Mouse (Mus musculus) heart, adult 2 months (tissue): Measurements from ENCODE around the gene Rasgrp2. TPM values are rescaled to one million over a fixed set of nuclear protein-coding genes. Genes with fewer than 3 reads are reported as not detected.

Source experiments
- DNase-seq, 2 experiments: peaks; one replicate each; pipeline ENCODE4 v3.0.0; 2021
- H3K27ac ChIP-seq: fragments of 200-600 bp; 2 replicates; pipeline ENCODE4 v1.8.1; 2022
- H3K27me3 ChIP-seq: fragments of 200-500 bp; 2 replicates; pipeline ENCODE4 v1.6.1; 2012; ENCODE audit warnings: mild to moderate bottlenecking, low read length, inconsistent platforms, mixed read lengths; ENCODE audit not compliant: control insufficient read depth, insufficient read depth
- H3K36me3 ChIP-seq: fragments of 200-500 bp; 2 replicates; pipeline ENCODE4 v1.6.1; 2012; ENCODE audit warnings: low read length, inconsistent platforms; ENCODE audit not compliant: control insufficient read depth, insufficient read depth
- H3K4me1 ChIP-seq: fragments of 200-500 bp; 2 replicates; pipeline ENCODE4 v1.6.1; 2011; ENCODE audit warnings: low read length; ENCODE audit not compliant: control insufficient read depth, insufficient read depth
- H3K4me3 ChIP-seq: fragments of 200-600 bp; 2 replicates; pipeline ENCODE4 v1.8.1; 2022
- H3K79me2 ChIP-seq: fragments of 200-500 bp; replicated peaks from 2 replicates; pipeline ENCODE4 v1.6.1; 2012; ENCODE audit warnings: mild to moderate bottlenecking, inconsistent platforms, low read length, moderate library complexity, mixed read lengths; ENCODE audit not compliant: control insufficient read depth, insufficient read depth
- H3K9ac ChIP-seq: fragments of 200-500 bp; 2 replicates; pipeline ENCODE4 v1.6.1; 2012; ENCODE audit warnings: low read depth, mild to moderate bottlenecking, control low read depth, inconsistent platforms, low read length, mixed read lengths
- CTCF ChIP-seq: fragments of 200-600 bp; IDR thresholded peaks from 2 replicates; pipeline ENCODE4 v1.8.1; 2022; ENCODE audit warnings: antibody characterized with exemption, mild to moderate bottlenecking, moderate library complexity
- EP300 ChIP-seq: fragments of 200-500 bp; IDR thresholded peaks from 2 replicates; pipeline ENCODE4 v1.6.1; 2011; ENCODE audit warnings: low read depth, low read length, control low read depth; ENCODE audit not compliant: insufficient read depth
- POLR2A ChIP-seq: fragments of 200-500 bp; IDR thresholded peaks from 2 replicates; pipeline ENCODE4 v1.6.1; 2011; ENCODE audit warnings: mild to moderate bottlenecking, low read depth, low read length, control low read depth; ENCODE audit not compliant: insufficient read depth
- WGBS: fragments of 180-500 bp; shearing (Covaris S2); methylation state at CpG from one replicate; pipeline ENCODE4 v1.1.7; 2018; 5-methylcytosine and 5-hydroxymethylcytosine counted together
- intact Hi-C: fragments of 180-260 bp; cut with DNase I; formaldehyde crosslinking; loops from one replicate; pipeline ENCODE4 v1.15.1; 2025
- polyA plus RNA-seq: library from polyadenylated mRNA; depleted of rRNA; stranded (reverse); fragments of >200 nt; gene quantifications from 2 replicates; pipeline ENCODE4 v1.2.3, GENCODE M21; 2012
- total RNA-seq, 2 experiments: library from RNA; stranded (reverse); gene quantifications; 2 replicates each; pipeline ENCODE4 v1.2.3; 2021

Gene Rasgrp2
- total and polyA plus RNA-seq, 3 experiments: 43.3 to 97.2 (median 48.0) TPM

- WGBS: 40% methylated on average over 12 of the region's 12 CpGs
- no peak overlapping the region for H3K9ac ChIP-seq
- peaks cover 36% of the 10 kb centered on the region for H3K36me3 ChIP-seq
- peak; percentile 80 to 88 for DNase-seq
- H3K27me3 ChIP-seq: no peaks in the 10 kb centered on the region
- no peak for TF ChIP-seq POLR2A
- TF ChIP-seq CTCF: peak; percentile 95
- TF ChIP-seq EP300: peak; percentile 72
- H3K27ac ChIP-seq: no peak overlapping the region; the same call in 1 of the 2 replicates
- intact Hi-C loops: loop anchor here (2.0 kb wide), 3 partner anchors 15 to 77 kb away; partner anchors contain the start of gene Rasgrp2
- peaks cover 4% of the 10 kb centered on the region; the same call in 1 of the 2 replicates for H3K79me2 ChIP-seq
- H3K4me1 ChIP-seq: peaks cover 5% of the 10 kb centered on the region; the same call in 1 of the 2 replicates
- no peak overlapping the region for H3K4me3 ChIP-seq
Observed at GRCm38 (mm10) chr19:6373539-6374400, 25.4 kb upstream of the Rasgrp2 start.

DNA sequence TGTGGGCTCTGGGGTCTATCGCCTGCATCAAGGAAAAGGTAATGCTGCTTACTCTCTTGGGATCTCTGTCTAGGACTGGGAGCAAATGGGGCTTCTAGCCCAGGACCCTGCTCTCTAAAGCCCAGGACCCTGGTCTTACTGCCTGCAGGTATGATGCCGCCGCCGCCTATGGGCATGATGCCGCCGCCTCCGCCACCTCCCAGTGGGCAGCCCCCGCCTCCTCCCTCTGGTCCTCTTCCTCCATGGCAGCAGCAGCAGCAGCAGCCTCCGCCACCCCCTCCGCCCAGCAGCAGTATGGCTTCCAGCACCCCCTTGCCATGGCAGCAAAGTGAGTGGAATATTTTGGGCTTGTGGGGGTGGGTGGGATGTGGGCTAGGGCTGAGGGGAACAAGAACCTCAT is 24.6 kb upstream of the Rasgrp2 start:
- Histone ChIP-seq H3K27ac (no peak overlapping the region), H3K36me3 (peaks cover 29% of the 10 kb centered on the region)
- DNase-seq: no peak

DNA sequence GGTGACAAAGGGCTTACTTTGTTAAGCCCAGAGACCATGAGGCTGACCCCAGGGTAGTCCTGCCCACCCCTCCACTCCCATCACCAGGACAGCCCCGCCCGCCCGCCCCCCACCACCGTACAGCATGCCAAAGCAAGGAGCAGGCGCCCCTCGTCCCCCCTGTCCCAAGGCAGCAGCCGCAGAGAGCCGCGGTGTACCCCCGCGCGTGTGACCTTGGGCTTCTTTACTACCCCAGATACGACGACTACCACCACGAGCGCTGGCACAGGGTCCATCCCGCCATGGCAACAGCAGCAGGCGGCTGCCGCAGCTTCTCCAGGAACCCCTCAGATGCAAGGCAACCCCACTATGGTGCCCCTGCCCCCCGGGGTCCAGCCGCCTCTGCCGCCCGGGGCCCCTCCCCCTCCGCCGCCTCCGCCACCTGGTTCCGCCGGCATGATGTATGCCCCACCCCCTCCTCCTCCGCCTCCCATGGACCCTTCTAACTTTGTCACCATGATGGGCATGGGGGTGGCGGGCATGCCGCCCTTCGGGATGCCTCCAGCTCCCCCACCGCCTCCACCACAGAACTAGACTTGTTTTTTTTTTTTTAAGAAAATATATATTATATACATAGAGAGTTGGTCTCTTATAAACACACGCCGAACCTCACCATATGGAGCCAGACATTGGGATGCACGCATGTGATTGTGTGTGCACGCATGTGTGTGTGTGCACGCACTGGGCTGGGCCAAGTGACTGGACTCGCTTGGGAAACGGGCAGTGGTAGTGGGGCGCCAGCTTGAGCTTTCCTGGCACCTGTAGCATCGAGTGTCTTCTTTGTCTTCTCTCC is 23.5 kb upstream of the Rasgrp2 start:
- H3K4me3 ChIP-seq: no peak overlapping the region
- no peaks in the 10 kb centered on the region for H3K27me3 ChIP-seq
- intact Hi-C loops: no loop called here
- H3K9ac ChIP-seq: no peak overlapping the region
- H3K36me3 ChIP-seq: peaks cover 25% of the 10 kb centered on the region
- no peak overlapping the region for H3K27ac ChIP-seq
- DNase-seq: no peak
- peaks cover 5% of the 10 kb centered on the region; the same call in 1 of the 2 replicates for H3K4me1 ChIP-seq
- peaks cover 3% of the 10 kb centered on the region; the same call in 1 of the 2 replicates for H3K79me2 ChIP-seq
- TF ChIP-seq POLR2A (no peak), EP300 (no peak), CTCF (no peak)
- WGBS: 94% methylated on average over 41 of the region's 42 CpGs

More for the DNA sequence above, 24.6 kb upstream of the Rasgrp2 start:
- Histone ChIP-seq H3K79me2 (peaks cover 4% of the 10 kb centered on the region; the same call in 1 of the 2 replicates), H3K4me3 (no peak overlapping the region), H3K4me1 (peaks cover 5% of the 10 kb centered on the region; the same call in 1 of the 2 replicates), H3K27me3 (no peaks in the 10 kb centered on the region), H3K9ac (no peak overlapping the region)
- intact Hi-C loops: no loop called here
- 99% methylated on average over 10 of the region's 10 CpGs for WGBS
- no peak for TF ChIP-seq EP300
- no peak for TF ChIP-seq CTCF
- no peak for TF ChIP-seq POLR2A

- Histone ChIP-seq H3K36me3 (peaks cover 22% of the 10 kb centered on the region), H3K79me2 (peaks cover 3% of the 10 kb centered on the region; the same call in 1 of the 2 replicates), H3K9ac (no peak overlapping the region), H3K4me3 (no peak overlapping the region), H3K27ac (no peak overlapping the region; the same call in 1 of the 2 replicates), H3K4me1 (peaks cover 5% of the 10 kb centered on the region; the same call in 1 of the 2 replicates), H3K27me3 (no peaks in the 10 kb centered on the region)
- peak in 1 of 2 experiments; percentile 70 for DNase-seq
- no peak for TF ChIP-seq POLR2A
- no peak for TF ChIP-seq EP300
- TF ChIP-seq CTCF: peak; percentile 79
- intact Hi-C loops: no loop called here
- 60% methylated on average over 14 of the region's 14 CpGs for WGBS
Observed at GRCm38 (mm10) chr19:6376255-6376564, 22.9 kb upstream of the Rasgrp2 start.

- intact Hi-C loops: no loop called here
- Histone ChIP-seq H3K4me1 (peaks cover 5% of the 10 kb centered on the region; the same call in 1 of the 2 replicates), H3K4me3 (no peak overlapping the region), H3K27ac (peak overlapping the region; percentile 62; the same call in 1 of the 2 replicates), H3K27me3 (no peaks in the 10 kb centered on the region), H3K36me3 (peaks cover 22% of the 10 kb centered on the region), H3K79me2 (peaks cover 3% of the 10 kb centered on the region; the same call in 1 of the 2 replicates), H3K9ac (no peak overlapping the region)
- no peak for DNase-seq
- WGBS: 47% methylated on average over 2 of the region's 2 CpGs
- no peak for TF ChIP-seq POLR2A
Observed at GRCm38 (mm10) chr19:6376643-6377042, 22.5 kb upstream of the Rasgrp2 start.
